Mouse (Mus musculus): ENCODE results near the gene Ninj2.

Ninj2 gene

GRCm38 (mm10) chr6:120196837-120197236, 103.7 kb downstream of the Ninj2 start:
- DNase-seq (ENCODE audit: extremely low read depth, low read depth) = peak; percentile 85

- peak; percentile 65 for DNase-seq (ENCODE audit: extremely low read depth, low read depth)
Observed at GRCm38 (mm10) chr6:120197964-120198363, 104.8 kb downstream of the Ninj2 start.

GRCm38 (mm10) chr6:120199638-120200394, 106.7 kb downstream of the Ninj2 start:
- DNase-seq (ENCODE audit: extremely low read depth, low read depth) = no peak

- DNase-seq (ENCODE audit: extremely low read depth, low read depth) = no peak
Observed at GRCm38 (mm10) chr6:120201956-120202355, 108.8 kb downstream of the Ninj2 start.

- DNase-seq (ENCODE audit: extremely low read depth, low read depth) = no peak
Observed at GRCm38 (mm10) chr6:120202406-120202805, 109.3 kb downstream of the Ninj2 start.

- no peak for DNase-seq (ENCODE audit: extremely low read depth, low read depth)
Observed at GRCm38 (mm10) chr6:120206586-120206985, 113.4 kb downstream of the Ninj2 start.

- DNase-seq (ENCODE audit: extremely low read depth, low read depth) = no peak
Observed at GRCm38 (mm10) chr6:120211536-120211935, 118.4 kb downstream of the Ninj2 start.

GRCm38 (mm10) chr6:120216702-120217101, 123.6 kb downstream of the Ninj2 start:
- peak; percentile 77 for DNase-seq (ENCODE audit: extremely low read depth, low read depth)

GRCm38 (mm10) chr6:120219281-120219680, 126.1 kb downstream of the Ninj2 start:
- no peak for DNase-seq (ENCODE audit: extremely low read depth, low read depth)

- no peak for DNase-seq (ENCODE audit: extremely low read depth, low read depth)
Observed at GRCm38 (mm10) chr6:120222669-120223068, 129.5 kb downstream of the Ninj2 start.

GRCm38 (mm10) chr6:120225355-120225754, 132.2 kb downstream of the Ninj2 start:
- no peak for DNase-seq (ENCODE audit: extremely low read depth, low read depth)

- no peak for DNase-seq (ENCODE audit: extremely low read depth, low read depth)
Observed at GRCm38 (mm10) chr6:120227068-120227467, 133.9 kb downstream of the Ninj2 start.

- no peak for DNase-seq (ENCODE audit: extremely low read depth, low read depth)
Observed at GRCm38 (mm10) chr6:120229806-120230205, 136.7 kb downstream of the Ninj2 start.

- DNase-seq (ENCODE audit: extremely low read depth, low read depth) = no peak
Observed at GRCm38 (mm10) chr6:120230441-120230840, 137.3 kb downstream of the Ninj2 start.

GRCm38 (mm10) chr6:120232885-120233284, 139.7 kb downstream of the Ninj2 start:
- no peak for DNase-seq (ENCODE audit: extremely low read depth, low read depth)

- DNase-seq (ENCODE audit: extremely low read depth, low read depth) = no peak
Observed at GRCm38 (mm10) chr6:120235874-120236273, 142.7 kb downstream of the Ninj2 start.

GRCm38 (mm10) chr6:120240461-120240860, 147.3 kb downstream of the Ninj2 start:
- DNase-seq (ENCODE audit: extremely low read depth, low read depth) = no peak

GRCm38 (mm10) chr6:120241453-120241852, 148.3 kb downstream of the Ninj2 start:
- DNase-seq (ENCODE audit: extremely low read depth, low read depth) = no peak

- no peak for DNase-seq (ENCODE audit: extremely low read depth, low read depth)
Observed at GRCm38 (mm10) chr6:120242530-120242929, 149.4 kb downstream of the Ninj2 start.

GRCm38 (mm10) chr6:120243250-120243649, 150.1 kb downstream of the Ninj2 start:
- no peak for DNase-seq (ENCODE audit: extremely low read depth, low read depth)

- no peak for DNase-seq (ENCODE audit: extremely low read depth, low read depth)
Observed at GRCm38 (mm10) chr6:120246676-120247075, 153.5 kb downstream of the Ninj2 start.

GRCm38 (mm10) chr6:120249831-120250230, 156.7 kb downstream of the Ninj2 start:
- no peak for DNase-seq (ENCODE audit: extremely low read depth, low read depth)

Data from MEL-GATA-1-ER (cell line).